Mouse (Mus musculus) midbrain, embryonic 12.5 days (tissue): ENCODE data around the gene Abi2. TPM values are rescaled to one million over a fixed set of nuclear protein-coding genes. Genes with fewer than 3 reads are reported as not detected.

Source experiments
- ATAC-seq: fragments of 200-750 bp; cut with Nextera tagmentation; 2 replicates; pipeline ENCODE4 v1.8.0; 2017; ENCODE audit warnings: low read depth, moderate TSS enrichment, moderate library complexity; ENCODE audit not compliant: low FRiP score
- H3K27ac ChIP-seq: fragments of 300-500 bp; sonication (generic); replicated peaks from 2 replicates; pipeline ENCODE4 v1.5.1; 2016; ENCODE audit warnings: mild to moderate bottlenecking
- H3K27me3 ChIP-seq: fragments of 300-500 bp; sonication (generic); 2 replicates; pipeline ENCODE4 v1.6.1; 2016; ENCODE audit warnings: mild to moderate bottlenecking
- H3K36me3 ChIP-seq: fragments of 300-500 bp; sonication (generic); 2 replicates; pipeline ENCODE4 v1.6.1; 2016
- H3K4me1 ChIP-seq: fragments of 300-500 bp; sonication (generic); 2 replicates; pipeline ENCODE4 v1.6.1; 2016
- H3K4me2 ChIP-seq: fragments of 300-500 bp; sonication (generic); replicated peaks from 2 replicates; pipeline ENCODE4 v1.6.1; 2016; ENCODE audit warnings: mild to moderate bottlenecking, moderate library complexity
- H3K4me3 ChIP-seq: fragments of 300-500 bp; sonication (generic); 2 replicates; pipeline ENCODE4 v1.5.1; 2016; ENCODE audit warnings: mild to moderate bottlenecking
- H3K9ac ChIP-seq: fragments of 300-500 bp; sonication (generic); replicated peaks from 2 replicates; pipeline ENCODE4 v1.6.1; 2016; ENCODE audit warnings: mild to moderate bottlenecking, moderate library complexity
- H3K9me3 ChIP-seq: fragments of 300-500 bp; sonication (generic); 2 replicates; pipeline ENCODE4 v1.6.1; 2016; ENCODE audit warnings: mild to moderate bottlenecking
- WGBS: fragments of 180-500 bp; shearing (Covaris S2); methylation state at CpG from one replicate; pipeline ENCODE4 v1.1.7; 2016; 5-methylcytosine and 5-hydroxymethylcytosine counted together
- polyA plus RNA-seq: library from polyadenylated mRNA; unstranded; fragments of >200 nt; fragmentation: Nextera tagmentation; extraction: Ambion mirVana; gene quantifications from 2 replicates; pipeline ENCODE4 v1.2.1, GENCODE M21; 2016

Abi2 gene
- polyA plus RNA-seq, 1 experiment from 2014 or later, result 65.7 TPM

DNA sequence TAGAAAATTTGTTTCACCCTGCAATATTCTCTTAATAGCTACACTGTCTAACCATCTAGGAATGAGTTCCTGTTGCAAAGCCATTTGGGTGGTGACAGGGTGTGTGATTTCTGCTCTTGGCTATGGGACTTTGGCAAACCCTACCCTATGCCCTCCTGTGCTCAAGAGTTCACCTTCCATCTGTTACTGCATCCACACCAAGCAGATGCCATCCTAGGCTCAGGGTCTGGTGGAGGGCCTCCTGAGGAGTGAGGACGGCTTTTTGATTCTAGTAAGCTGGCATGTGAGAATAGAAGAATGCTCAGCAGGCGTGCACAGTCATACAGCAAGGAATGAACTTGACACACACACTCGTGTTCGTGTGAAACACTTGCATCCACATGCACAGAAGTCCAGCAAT is 81.1 kb downstream of the Abi2 start:
- Histone ChIP-seq H3K27me3 (no peaks in the 10 kb centered on the region), H3K36me3 (peaks cover 75% of the 10 kb centered on the region), H3K4me1 (no peaks in the 10 kb centered on the region), H3K4me2 (no peak overlapping the region), H3K9ac (no peak overlapping the region), H3K9me3 (no peaks in the 10 kb centered on the region), H3K27ac (no peak overlapping the region), H3K4me3 (no peak overlapping the region)
- 83% methylated on average over 4 of the region's 4 CpGs for WGBS
- no peak for ATAC-seq

DNA sequence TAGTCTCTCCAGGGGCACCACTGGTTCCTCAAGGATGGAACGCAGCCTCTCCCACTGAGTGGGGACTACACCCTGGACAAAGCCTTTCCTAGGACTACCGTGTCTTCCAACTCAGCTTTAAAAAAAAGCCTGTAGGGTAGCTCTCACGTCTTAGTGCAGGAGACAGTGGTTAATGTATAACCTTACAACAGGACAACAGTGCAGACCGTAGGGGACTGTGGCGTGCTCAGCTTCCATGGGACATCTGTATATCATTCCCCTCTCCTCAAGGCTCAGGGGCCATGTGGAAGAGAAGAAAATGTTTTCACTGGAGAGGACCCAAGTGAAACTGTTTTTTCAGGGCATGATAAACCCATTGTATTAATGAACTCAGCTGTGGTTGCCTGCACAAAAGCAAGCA is 83.0 kb downstream of the Abi2 start:
- ATAC-seq, result no peak
- H3K4me1 ChIP-seq, result no peaks in the 10 kb centered on the region
- H3K27ac ChIP-seq, result no peak overlapping the region
- 91% methylated on average over 5 of the region's 5 CpGs for WGBS
- no peaks in the 10 kb centered on the region for H3K27me3 ChIP-seq
- H3K36me3 ChIP-seq, result peaks cover 84% of the 10 kb centered on the region
- no peaks in the 10 kb centered on the region for H3K9me3 ChIP-seq
- H3K4me2 ChIP-seq, result no peak overlapping the region
- H3K9ac ChIP-seq, result no peak overlapping the region
- no peak overlapping the region for H3K4me3 ChIP-seq

DNA sequence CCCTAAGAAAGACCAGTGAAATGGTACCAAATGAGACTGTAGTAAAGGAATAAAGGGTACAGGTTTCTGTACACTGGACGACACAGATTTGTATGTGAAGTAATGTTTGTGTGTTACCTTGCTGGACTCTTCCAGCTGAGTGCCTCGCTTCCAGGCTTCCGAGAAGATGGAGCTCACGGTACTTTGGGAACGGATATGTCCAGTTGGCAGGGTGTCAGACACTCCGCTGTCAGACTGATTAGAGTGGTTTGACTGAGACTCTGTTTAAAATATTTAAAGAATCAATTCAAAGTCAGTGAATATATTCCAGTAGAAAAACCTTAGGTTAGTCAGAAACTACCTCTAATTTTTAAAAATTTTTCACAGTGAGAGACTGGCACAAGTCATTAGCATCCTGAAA is 84.0 kb downstream of the Abi2 start:
- no peak overlapping the region for H3K27ac ChIP-seq
- peaks cover 82% of the 10 kb centered on the region for H3K36me3 ChIP-seq
- no peak overlapping the region for H3K9ac ChIP-seq
- ATAC-seq, result no peak
- H3K9me3 ChIP-seq, result no peaks in the 10 kb centered on the region
- H3K4me3 ChIP-seq, result no peak overlapping the region
- 93% methylated on average over 6 of the region's 6 CpGs for WGBS
- H3K4me2 ChIP-seq, result no peak overlapping the region
- no peaks in the 10 kb centered on the region for H3K27me3 ChIP-seq
- no peaks in the 10 kb centered on the region for H3K4me1 ChIP-seq

DNA sequence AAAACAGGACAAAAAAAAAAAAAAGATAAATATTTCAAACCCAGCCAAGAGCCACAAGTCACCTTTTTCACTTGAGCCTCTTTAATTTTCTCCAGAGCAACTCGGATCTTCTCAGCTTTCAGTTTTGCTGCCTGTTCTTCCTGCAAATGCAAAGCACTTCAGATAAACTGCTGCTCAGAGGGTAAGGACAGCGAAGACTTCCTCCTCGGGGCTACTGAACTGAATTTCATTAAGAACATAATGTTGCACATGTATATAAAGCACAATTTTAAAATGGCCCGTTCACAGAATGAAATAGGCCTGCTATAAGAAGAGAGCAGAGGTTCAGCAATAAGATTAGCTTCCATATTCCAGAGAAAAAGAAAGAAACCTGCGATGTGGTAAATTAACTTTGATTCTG is 94.0 kb downstream of the Abi2 start:
- H3K4me2 ChIP-seq, result no peak overlapping the region
- no peak overlapping the region for H3K27ac ChIP-seq
- H3K4me3 ChIP-seq, result no peak overlapping the region
- H3K36me3 ChIP-seq, result peaks cover 26% of the 10 kb centered on the region
- H3K9me3 ChIP-seq, result no peaks in the 10 kb centered on the region
- H3K4me1 ChIP-seq, result no peaks in the 10 kb centered on the region
- 82% methylated on average over 5 of the region's 5 CpGs for WGBS
- ATAC-seq, result no peak
- H3K27me3 ChIP-seq, result no peaks in the 10 kb centered on the region
- no peak overlapping the region for H3K9ac ChIP-seq

DNA sequence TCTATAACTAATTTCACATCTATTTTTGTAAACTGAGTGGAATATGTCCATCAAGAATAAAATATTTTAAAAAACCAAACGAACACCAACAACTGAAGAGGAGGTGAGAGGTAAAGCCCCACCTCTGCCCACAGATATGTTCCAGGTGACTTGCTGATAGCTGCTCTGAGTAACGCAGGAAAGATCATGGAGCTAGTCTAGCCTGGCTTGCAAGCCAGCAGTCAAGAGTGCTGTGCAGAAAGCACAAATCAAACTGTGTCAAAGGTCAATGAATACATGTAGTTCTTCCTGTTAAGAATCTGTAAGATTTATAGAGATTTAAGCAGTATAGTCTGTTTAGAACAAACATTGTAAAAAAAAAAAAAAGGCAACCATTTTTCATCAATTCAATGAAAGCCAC is 101.2 kb downstream of the Abi2 start:
- no peaks in the 10 kb centered on the region for H3K9me3 ChIP-seq
- no peak overlapping the region for H3K4me2 ChIP-seq
- no peaks in the 10 kb centered on the region for H3K27me3 ChIP-seq
- H3K27ac ChIP-seq, result no peak overlapping the region
- peaks cover 23% of the 10 kb centered on the region; the same call in 1 of the 2 replicates for H3K36me3 ChIP-seq
- H3K9ac ChIP-seq, result no peak overlapping the region
- H3K4me1 ChIP-seq, result no peaks in the 10 kb centered on the region
- H3K4me3 ChIP-seq, result no peak overlapping the region
- no peak for ATAC-seq
- WGBS, result 81% methylated on average over 2 of the region's 2 CpGs

DNA sequence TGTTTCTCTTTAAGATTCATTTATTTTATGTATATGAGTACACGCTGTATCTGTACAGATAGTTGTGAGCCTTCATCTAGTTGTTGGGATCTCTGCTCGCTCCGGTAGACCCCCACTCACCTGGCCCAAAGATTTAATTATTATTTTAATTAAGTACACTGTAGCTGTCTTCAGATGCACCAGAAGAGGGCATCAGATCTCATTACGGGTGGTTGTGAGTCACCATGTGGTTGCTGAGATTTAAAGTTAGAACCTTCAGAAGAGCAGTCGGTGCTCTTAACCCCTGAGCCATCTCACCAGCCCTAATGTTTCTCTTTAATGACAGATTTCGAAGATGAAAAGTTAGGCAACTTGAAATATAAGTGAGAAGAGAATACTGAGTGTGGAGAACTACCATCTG is 120.7 kb downstream of the Abi2 start:
- no peak for ATAC-seq
- peaks cover 44% of the 10 kb centered on the region for H3K36me3 ChIP-seq
- H3K27ac ChIP-seq, result no peak overlapping the region
- 91% methylated on average over 6 of the region's 6 CpGs for WGBS
- H3K27me3 ChIP-seq, result no peaks in the 10 kb centered on the region
- no peak overlapping the region for H3K4me2 ChIP-seq
- H3K9me3 ChIP-seq, result no peaks in the 10 kb centered on the region
- H3K9ac ChIP-seq, result no peak overlapping the region
- no peak overlapping the region for H3K4me3 ChIP-seq
- H3K4me1 ChIP-seq, result no peaks in the 10 kb centered on the region

DNA sequence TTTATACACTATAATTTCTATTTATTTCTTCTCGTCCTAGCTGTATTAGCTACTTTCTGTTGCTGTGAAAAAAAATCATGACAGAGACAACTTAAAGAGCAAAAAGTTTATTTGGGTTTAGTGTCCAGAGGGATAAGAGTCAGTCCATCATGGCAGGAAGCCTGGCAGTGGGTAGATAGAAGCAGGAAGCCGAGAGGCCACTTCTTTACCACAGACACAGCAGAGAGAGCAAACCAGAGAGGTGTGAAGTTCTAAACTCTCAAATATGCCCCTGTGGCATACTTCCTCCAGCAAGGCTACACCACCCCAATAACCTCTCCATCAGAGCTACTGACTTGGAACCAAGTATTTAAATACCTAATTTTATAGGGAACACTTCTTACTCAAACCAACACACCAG is 121.2 kb downstream of the Abi2 start:
- WGBS, result 83% methylated on average over 2 of the region's 2 CpGs
- Histone ChIP-seq H3K4me2 (no peak overlapping the region), H3K27ac (no peak overlapping the region), H3K9ac (no peak overlapping the region), H3K36me3 (peaks cover 39% of the 10 kb centered on the region), H3K9me3 (no peaks in the 10 kb centered on the region), H3K4me3 (no peak overlapping the region), H3K27me3 (no peaks in the 10 kb centered on the region), H3K4me1 (no peaks in the 10 kb centered on the region)
- no peak for ATAC-seq

Other genes with a start within 250 kb of the Abi2 start
- gene Nbeal1, start 229.0 kb upstream of the Abi2 start, polyA plus RNA-seq, result 12.1 and 12.8 TPM in 2 replicates
- gene Cyp20a1, start 66.3 kb upstream of the Abi2 start, polyA plus RNA-seq, result 20.2 and 22.4 TPM in 2 replicates
- gene Raph1, start 157.5 kb downstream of the Abi2 start, polyA plus RNA-seq, result 24.9 and 28.5 TPM in 2 replicates